Mouse (Mus musculus) limb, embryonic 14.5 days (tissue): Measurements from ENCODE around the gene Arid4a. TPM values are rescaled to one million over a fixed set of nuclear protein-coding genes. Genes with fewer than 3 reads are reported as not detected.

ENCODE experiments used
- ATAC-seq: fragments of 200-750 bp; cut with Nextera tagmentation; 2 replicates; pipeline ENCODE4 v1.8.0; 2017; ENCODE audit warnings: low read depth, moderate number of reproducible peaks, moderate TSS enrichment; ENCODE audit not compliant: low FRiP score
- DNase-seq: peaks from one replicate; pipeline ENCODE4 v3.0.0-alpha.2; 2015; ENCODE audit warnings: low spot score
- H3K27ac ChIP-seq: fragments of 300-500 bp; sonication (generic); replicated peaks from 2 replicates; pipeline ENCODE4 v1.5.1; 2014; ENCODE audit warnings: low read depth, mild to moderate bottlenecking, low read length, moderate library complexity, mixed read lengths
- H3K27me3 ChIP-seq: fragments of 300-500 bp; sonication (generic); 2 replicates; pipeline ENCODE4 v1.6.1; 2014; ENCODE audit warnings: low read length, mixed read lengths; ENCODE audit not compliant: control insufficient read depth, insufficient read depth
- H3K36me3 ChIP-seq: fragments of 300-500 bp; sonication (generic); 2 replicates; pipeline ENCODE4 v1.6.1; 2014; ENCODE audit warnings: mild to moderate bottlenecking, low read length, moderate library complexity, mixed read lengths; ENCODE audit not compliant: control insufficient read depth, insufficient read depth
- H3K4me1 ChIP-seq: fragments of 300-500 bp; sonication (generic); 2 replicates; pipeline ENCODE4 v1.6.1; 2014; ENCODE audit warnings: antibody characterized with exemption, low read length, mixed read lengths; ENCODE audit not compliant: control insufficient read depth, insufficient read depth
- H3K4me2 ChIP-seq: fragments of 300-500 bp; sonication (generic); replicated peaks from 2 replicates; pipeline ENCODE4 v1.6.1; 2014; ENCODE audit warnings: low read depth, mild to moderate bottlenecking, low read length, moderate library complexity; ENCODE audit not compliant: severe bottlenecking
- H3K4me3 ChIP-seq: fragments of 300-500 bp; sonication (generic); replicated peaks from 2 replicates; pipeline ENCODE4 v1.5.1; 2014; ENCODE audit warnings: low read length
- H3K9ac ChIP-seq: fragments of 300-500 bp; sonication (generic); 2 replicates; pipeline ENCODE4 v1.6.1; 2014; ENCODE audit warnings: mild to moderate bottlenecking, low read depth, low read length, moderate library complexity; ENCODE audit not compliant: severe bottlenecking
- H3K9me3 ChIP-seq: fragments of 300-500 bp; sonication (generic); 2 replicates; pipeline ENCODE4 v1.6.1; 2016; ENCODE audit warnings: low read length; ENCODE audit not compliant: control insufficient read depth
- POLR2A ChIP-seq: fragments of 200-500 bp; IDR thresholded peaks from 2 replicates; pipeline ENCODE4 v1.8.0; 2012; ENCODE audit warnings: inconsistent platforms, mild to moderate bottlenecking, moderate library complexity, borderline replicate concordance; ENCODE audit not compliant: insufficient read depth, insufficient read length; ENCODE audit errors: extremely low read depth
- WGBS: fragments of 180-500 bp; shearing (Covaris S2); extraction: QIAGEN DNeasy Blood & Tissue Kit; methylation state at CpG from one replicate; pipeline ENCODE4 v1.1.7; 2014; 5-methylcytosine and 5-hydroxymethylcytosine counted together
- polyA plus RNA-seq, 2 experiments: library from polyadenylated mRNA; depleted of rRNA in 1 of 2; stranded (reverse) in 1 of 2; unstranded in 1 of 2; fragments of >200 nt; fragmentation: Nextera tagmentation in 1 of 2; extraction: Ambion mirVana in 1 of 2; gene quantifications; 2 replicates each; pipeline versions ENCODE4 v1.2.1 to v1.2.3; 2012 to 2014

The Arid4a gene
- polyA plus RNA-seq, 2 experiments = 11.7 to 32.2 TPM

- H3K36me3 ChIP-seq = peaks cover 71% of the 10 kb centered on the region
- ATAC-seq (no peak), DNase-seq (no peak)
- TF ChIP-seq POLR2A = no peak
- 87% methylated on average over 8 of the region's 8 CpGs for WGBS
- no peak overlapping the region for H3K4me2 ChIP-seq
- H3K4me1 ChIP-seq = no peaks in the 10 kb centered on the region
- no peak overlapping the region for H3K27ac ChIP-seq
- H3K9me3 ChIP-seq = no peaks in the 10 kb centered on the region
- no peak overlapping the region for H3K4me3 ChIP-seq
- no peaks in the 10 kb centered on the region for H3K27me3 ChIP-seq
- no peak overlapping the region for H3K9ac ChIP-seq
These were observed 14.5 kb downstream of the Arid4a start for GRCm38 (mm10) chr12:71030260-71030659.

- WGBS = 95% methylated on average over 5 of the region's 5 CpGs
- no peak for TF ChIP-seq POLR2A
- DNase-seq (no peak), ATAC-seq (no peak)
- Histone ChIP-seq H3K9ac (no peak overlapping the region), H3K4me1 (no peaks in the 10 kb centered on the region), H3K27ac (no peak overlapping the region), H3K4me3 (no peak overlapping the region), H3K36me3 (peaks cover 67% of the 10 kb centered on the region), H3K9me3 (no peaks in the 10 kb centered on the region), H3K27me3 (no peaks in the 10 kb centered on the region), H3K4me2 (no peak overlapping the region)
These were observed 14.9 kb downstream of the Arid4a start for GRCm38 (mm10) chr12:71030722-71031121.

- Histone ChIP-seq H3K36me3 (peaks cover 68% of the 10 kb centered on the region), H3K27ac (no peak overlapping the region), H3K9ac (no peak overlapping the region), H3K9me3 (no peaks in the 10 kb centered on the region), H3K27me3 (no peaks in the 10 kb centered on the region), H3K4me1 (no peaks in the 10 kb centered on the region), H3K4me2 (no peak overlapping the region), H3K4me3 (no peak overlapping the region)
- no peak for DNase-seq
- no peak for TF ChIP-seq POLR2A
- 92% methylated on average over 4 of the region's 4 CpGs for WGBS
- ATAC-seq = no peak
These were observed 20.0 kb downstream of the Arid4a start for GRCm38 (mm10) chr12:71035826-71036225.

GRCm38 (mm10) chr12:71036729-71037404 is 21.1 kb downstream of the Arid4a start:
- Histone ChIP-seq H3K4me2 (no peak overlapping the region), H3K27me3 (no peaks in the 10 kb centered on the region), H3K4me3 (no peak overlapping the region), H3K27ac (no peak overlapping the region), H3K9me3 (no peaks in the 10 kb centered on the region), H3K4me1 (no peaks in the 10 kb centered on the region), H3K36me3 (peaks cover 72% of the 10 kb centered on the region), H3K9ac (no peak overlapping the region)
- 92% methylated on average over 12 of the region's 12 CpGs for WGBS
- TF ChIP-seq POLR2A = no peak
- ATAC-seq (no peak), DNase-seq (no peak)

GRCm38 (mm10) chr12:71040462-71040861 is 24.7 kb downstream of the Arid4a start:
- H3K27ac ChIP-seq = no peak overlapping the region
- H3K36me3 ChIP-seq = peaks cover 78% of the 10 kb centered on the region
- ATAC-seq (no peak), DNase-seq (no peak)
- H3K27me3 ChIP-seq = no peaks in the 10 kb centered on the region
- H3K4me2 ChIP-seq = no peak overlapping the region
- H3K4me1 ChIP-seq = no peaks in the 10 kb centered on the region
- no peaks in the 10 kb centered on the region for H3K9me3 ChIP-seq
- H3K9ac ChIP-seq = no peak overlapping the region
- H3K4me3 ChIP-seq = no peak overlapping the region
- TF ChIP-seq POLR2A = no peak
- 95% methylated on average over 7 of the region's 7 CpGs for WGBS

GRCm38 (mm10) chr12:71042451-71042850 is 26.7 kb downstream of the Arid4a start:
- H3K36me3 ChIP-seq = peaks cover 76% of the 10 kb centered on the region
- no peaks in the 10 kb centered on the region; the same call in 1 of the 2 replicates for H3K4me1 ChIP-seq
- no peak for ATAC-seq
- TF ChIP-seq POLR2A = no peak
- DNase-seq = no peak
- H3K4me3 ChIP-seq = no peak overlapping the region
- H3K4me2 ChIP-seq = no peak overlapping the region
- H3K9ac ChIP-seq = no peak overlapping the region
- 98% methylated on average over 1 of the region's 1 CpGs for WGBS
- H3K9me3 ChIP-seq = no peaks in the 10 kb centered on the region
- H3K27me3 ChIP-seq = no peaks in the 10 kb centered on the region
- H3K27ac ChIP-seq = no peak overlapping the region
